ENCODE assay signal across 11 mouse cellular contexts in genomic region chr14:55063117-55063516, GRCm38 (mm10). TPM values are rescaled to one million over a fixed set of nuclear protein-coding genes. Genes with fewer than 3 reads are reported as not detected.
DNase-seq lines count a peak whose midpoint lies in the region; ATAC-seq and TF ChIP-seq lines count a peak whose summit lies in the region.
"Had no signal": no experiment of that assay in that cellular context is flagged by ENCODE, and none has a peak within 500 bp of the region (broad histone marks: within the 10 kb centered on the region; RNA-seq: fewer than 3 reads in every experiment).

No protein-coding gene starts in this region.

- H3K27me3 ChIP-seq in erythroblast, embryonic 14.5 days (ENCODE audit: control insufficient read depth) = no peaks in the 10 kb centered on the region
- no peaks in the 10 kb centered on the region for H3K27me3 ChIP-seq in intestine, postnatal 0 days (replicated peaks; ENCODE audit: control insufficient read depth, insufficient read depth, low read length)
- H3K27me3 ChIP-seq in midbrain, postnatal 0 days (ENCODE audit: insufficient read depth, low read length) = no peaks in the 10 kb centered on the region

- H3K4me1 ChIP-seq in erythroblast, embryonic 14.5 days (ENCODE audit: control insufficient read depth) = peaks cover 92% of the 10 kb centered on the region
- H3K4me1 ChIP-seq in intestine, postnatal 0 days (replicated peaks; ENCODE audit: control insufficient read depth, insufficient read depth, low read length) = no peaks in the 10 kb centered on the region
- H3K4me1 ChIP-seq in midbrain, postnatal 0 days (ENCODE audit: insufficient read depth, low read length) = no peaks in the 10 kb centered on the region; the same call in 1 of the 2 replicates

- H3K36me3 ChIP-seq in erythroblast, embryonic 14.5 days (ENCODE audit: control insufficient read depth) = peaks cover 49% of the 10 kb centered on the region
- H3K36me3 ChIP-seq in intestine, postnatal 0 days (ENCODE audit: control insufficient read depth, insufficient read depth) = peaks cover 8% of the 10 kb centered on the region; the same call in 1 of the 2 replicates
- peaks cover 48% of the 10 kb centered on the region for H3K36me3 ChIP-seq in midbrain, postnatal 0 days (ENCODE audit: insufficient read depth, low read length)

- 88% methylated on average over 5 of the region's 5 CpGs for WGBS in intestine, postnatal 0 days
- WGBS in midbrain, postnatal 0 days = 89% methylated on average over 5 of the region's 5 CpGs

- no peak overlapping the region for H3K4me2 ChIP-seq in intestine, postnatal 0 days (replicated peaks; ENCODE audit: low read depth)
- no peak overlapping the region for H3K4me2 ChIP-seq in midbrain, postnatal 0 days (ENCODE audit: low read depth, low read length, poor library complexity, severe bottlenecking)

- no peak; the same call in 1 of the 2 replicates for TF ChIP-seq CTCF in left cerebral cortex, adult 2 months (IDR thresholded peaks at IDR 0.05)
- TF ChIP-seq CTCF in intestine, postnatal 0 days (IDR thresholded peaks at IDR 0.05; ENCODE audit: low read depth) = no peak
- 0 out of 2 replicates have a peak, but pooled peaks have one; percentile 11 for TF ChIP-seq CTCF in midbrain, postnatal 0 days (IDR thresholded peaks at IDR 0.05)

- H3K9ac ChIP-seq in intestine, postnatal 0 days (ENCODE audit: low read depth, low read length) = no peak overlapping the region
- H3K9ac ChIP-seq in midbrain, postnatal 0 days (replicated peaks; ENCODE audit: low read length, poor library complexity, severe bottlenecking) = no peak overlapping the region

- peak overlapping the region; percentile 86 for H3K4me3 ChIP-seq in erythroblast, embryonic 14.5 days (replicated peaks)
- H3K4me3 ChIP-seq in left cerebral cortex, adult 2 months = no peak overlapping the region
- H3K4me3 ChIP-seq in intestine, postnatal 0 days (ENCODE audit: low read depth, low read length) = no peak overlapping the region
- H3K4me3 ChIP-seq in midbrain, postnatal 0 days (ENCODE audit: low read depth, low read length) = no peak overlapping the region

- intact Hi-C loops in left cerebral cortex, adult 2 months (cut with DNase I) = loop anchor here (5.0 kb wide), 1 partner anchor 36 kb away; no protein-coding TSS in a partner anchor
- intact Hi-C loops in left cerebral cortex, postnatal 36 days (cut with DNase I) = loop anchor here (5.0 kb wide), 1 partner anchor 36 kb away; no protein-coding TSS in a partner anchor

- peak overlapping the region; percentile 74 for H3K27ac ChIP-seq in left cerebral cortex, adult 2 months
- no peak overlapping the region for H3K27ac ChIP-seq in intestine, postnatal 0 days (ENCODE audit: low read depth, low read length)
- no peak overlapping the region for H3K27ac ChIP-seq in midbrain, postnatal 0 days (ENCODE audit: low read depth, low read length)

- DNase-seq in left cerebral cortex, adult 2 months (ENCODE audit: extremely low spot score in 1 of 2, low spot score in 2 of 2) = no peak
- DNase-seq in left cerebral cortex, postnatal 36 days (ENCODE audit: low spot score in 2 of 2) = no peak
- DNase-seq in midbrain, postnatal 0 days (ENCODE audit: low spot score) = no peak
- no peak for DNase-seq in thymus, postnatal 25 days
- DNase-seq in spleen, postnatal 14 days (ENCODE audit: low spot score in 2 of 2) = no peak
- DNase-seq: B cell, adult 2 months had no signal

- ATAC-seq in erythroblast, adult 5-6 weeks (replicated peaks; ENCODE audit: low FRiP score, poor library complexity, severe bottlenecking) = no peak
- 0 out of 2 replicates have a peak, but pooled peaks have one; percentile 16 for ATAC-seq in intestine, postnatal 0 days
- no peak for ATAC-seq in midbrain, postnatal 0 days (ENCODE audit: low FRiP score)

- H3K9me3 ChIP-seq in erythroblast, embryonic 14.5 days (ENCODE audit: control insufficient read depth, low read length) = no peaks in the 10 kb centered on the region
- H3K9me3 ChIP-seq in intestine, postnatal 0 days (ENCODE audit: control insufficient read depth) = no peaks in the 10 kb centered on the region
- H3K9me3 ChIP-seq in midbrain, postnatal 0 days (ENCODE audit: low read length) = no peaks in the 10 kb centered on the region

RNA-seq across cellular contexts. Expression of gene Zfhx2, which starts 29.0 kb away (rescaled TPM):
- 0.06 TPM in 2 replicates for polyA plus RNA-seq in erythroblast, embryonic 14.5 days (2012)
- 1.3 and 1.7 TPM in 2 replicates for total RNA-seq in erythroblast, adult 5-6 weeks (2015; ENCODE audit: low replicate concordance)
- total RNA-seq in erythroblast, adult 5-6 weeks (2017; ENCODE audit: low replicate concordance) = 0.34 and 0.42 TPM in 2 replicates
- 10 to 100 TPM; 47.0 to 61.6 TPM for total RNA-seq in left cerebral cortex, adult 2 months (2021)
- 10 to 100 TPM; 31.0 to 52.3 TPM for total RNA-seq in left cerebral cortex, postnatal 36 days (2021)
- 0.87 and 1.1 TPM in 2 replicates for polyA plus RNA-seq in intestine, postnatal 0 days (2015; fragmentation: Nextera tagmentation; extraction: Ambion mirVana)
- 16.4 and 18.6 TPM in 2 replicates for total RNA-seq in midbrain, postnatal 0 days (2014; rRNA removed)
- polyA plus RNA-seq in midbrain, postnatal 0 days (2015; fragmentation: Nextera tagmentation; extraction: Ambion mirVana) = 11.2 and 14.2 TPM in 2 replicates

RNA-seq across cellular contexts. Expression of gene Thtpa, which starts 31.5 kb away (rescaled TPM):
- polyA plus RNA-seq in erythroblast, embryonic 14.5 days (2012) = 0.02 and 0.04 TPM in 2 replicates
- total RNA-seq in erythroblast, adult 5-6 weeks (2015; ENCODE audit: low replicate concordance) = 0.19 and 1.7 TPM in 2 replicates
- 1.4 and 1.6 TPM in 2 replicates for total RNA-seq in erythroblast, adult 5-6 weeks (2017; ENCODE audit: low replicate concordance)
- total RNA-seq in left cerebral cortex, adult 2 months (2021) = 10 to 100 TPM; 18.1 to 22.8 TPM
- total RNA-seq in left cerebral cortex, postnatal 36 days (2021) = 10 to 100 TPM; 24.3 to 29.5 TPM
- polyA plus RNA-seq in intestine, postnatal 0 days (2015; fragmentation: Nextera tagmentation; extraction: Ambion mirVana) = 7.5 and 8.8 TPM in 2 replicates
- total RNA-seq in midbrain, postnatal 0 days (2014; rRNA removed) = 38.0 and 42.1 TPM in 2 replicates
- 32.5 and 35.2 TPM in 2 replicates for polyA plus RNA-seq in midbrain, postnatal 0 days (2015; fragmentation: Nextera tagmentation; extraction: Ambion mirVana)

RNA-seq across cellular contexts. Expression of gene Ap1g2, which starts 43.3 kb away (rescaled TPM):
- polyA plus RNA-seq in erythroblast, embryonic 14.5 days (2012) = 1.7 and 2.4 TPM in 2 replicates
- total RNA-seq in erythroblast, adult 5-6 weeks (2015; ENCODE audit: low replicate concordance) = 1.7 and 5.9 TPM in 2 replicates
- 2.5 and 3.7 TPM in 2 replicates for total RNA-seq in erythroblast, adult 5-6 weeks (2017; ENCODE audit: low replicate concordance)
- total RNA-seq in left cerebral cortex, adult 2 months (2021) = 1 to 10 TPM; 7.7 to 9.5 TPM
- 10 to 100 TPM in 1 of 2 experiments, 1 to 10 TPM in 1; 6.3 to 20.1 TPM for total RNA-seq in left cerebral cortex, postnatal 36 days (2021)
- polyA plus RNA-seq in intestine, postnatal 0 days (2015; fragmentation: Nextera tagmentation; extraction: Ambion mirVana) = 75.3 and 81.5 TPM in 2 replicates
- 8.2 and 11.6 TPM in 2 replicates for total RNA-seq in midbrain, postnatal 0 days (2014; rRNA removed)
- 6.6 and 8.9 TPM in 2 replicates for polyA plus RNA-seq in midbrain, postnatal 0 days (2015; fragmentation: Nextera tagmentation; extraction: Ambion mirVana)

RNA-seq across cellular contexts. Expression of gene Ngdn, which starts 47.9 kb away (rescaled TPM):
- polyA plus RNA-seq in erythroblast, embryonic 14.5 days (2012) = 2.8 and 3.1 TPM in 2 replicates
- total RNA-seq in erythroblast, adult 5-6 weeks (2015; ENCODE audit: low replicate concordance) = 16.3 and 20.6 TPM in 2 replicates
- total RNA-seq in erythroblast, adult 5-6 weeks (2017; ENCODE audit: low replicate concordance) = 6.0 and 11.4 TPM in 2 replicates
- 10 to 100 TPM; 26.7 to 30.7 TPM for total RNA-seq in left cerebral cortex, adult 2 months (2021)
- total RNA-seq in left cerebral cortex, postnatal 36 days (2021) = 10 to 100 TPM; 23.5 to 30.8 TPM
- polyA plus RNA-seq in intestine, postnatal 0 days (2015; fragmentation: Nextera tagmentation; extraction: Ambion mirVana) = 69.4 and 77.9 TPM in 2 replicates
- 20.9 and 29.6 TPM in 2 replicates for total RNA-seq in midbrain, postnatal 0 days (2014; rRNA removed)
- polyA plus RNA-seq in midbrain, postnatal 0 days (2015; fragmentation: Nextera tagmentation; extraction: Ambion mirVana) = 44.3 and 48.1 TPM in 2 replicates

RNA-seq across cellular contexts. Expression of gene Jph4, which starts 53.6 kb away (rescaled TPM):
- polyA plus RNA-seq in erythroblast, embryonic 14.5 days (2012) = 0.02 TPM in 1 of 2 replicates, not detected in the other
- not detected in 2 replicates for total RNA-seq in erythroblast, adult 5-6 weeks (2015; ENCODE audit: low replicate concordance)
- not detected in 2 replicates for total RNA-seq in erythroblast, adult 5-6 weeks (2017; ENCODE audit: low replicate concordance)
- 100 to 1,000 TPM; 300 to 347 TPM for total RNA-seq in left cerebral cortex, adult 2 months (2021)
- 100 to 1,000 TPM; 312 to 354 TPM for total RNA-seq in left cerebral cortex, postnatal 36 days (2021)
- 0.90 and 0.93 TPM in 2 replicates for polyA plus RNA-seq in intestine, postnatal 0 days (2015; fragmentation: Nextera tagmentation; extraction: Ambion mirVana)
- total RNA-seq in midbrain, postnatal 0 days (2014; rRNA removed) = 158 and 182 TPM in 2 replicates
- polyA plus RNA-seq in midbrain, postnatal 0 days (2015; fragmentation: Nextera tagmentation; extraction: Ambion mirVana) = 41.7 and 45.1 TPM in 2 replicates
- total RNA-seq: heart, postnatal 25 days; megakaryocyte, adult 5-6 weeks had no signal

Comparison
In these comparisons a context has a peak if more than half of its experiments do, and no peak if none do; other contexts are left out.
1. RNA of gene Thtpa, which starts 31.5 kb away (total RNA-seq): 38.0 to 42.1 TPM in midbrain, postnatal 0 days, 24.3 to 29.5 TPM in left cerebral cortex, postnatal 36 days and 18.1 to 22.8 TPM in left cerebral cortex, adult 2 months; 0.19 to 1.7 TPM in erythroblast, adult 5-6 weeks; every median in the first group is over 4 times any median in the second.